Mouse (Mus musculus): Measurements from ENCODE around the gene Gm3285. TPM values are rescaled to one million over a fixed set of nuclear protein-coding genes. Genes with fewer than 3 reads are reported as not detected.
A peak's percentile ranks its signal among the peaks of the same experiment; 100 is the strongest.

Gene Gm3285
- total RNA-seq, 2 experiments from 2014 or later, result not detected

DNA sequence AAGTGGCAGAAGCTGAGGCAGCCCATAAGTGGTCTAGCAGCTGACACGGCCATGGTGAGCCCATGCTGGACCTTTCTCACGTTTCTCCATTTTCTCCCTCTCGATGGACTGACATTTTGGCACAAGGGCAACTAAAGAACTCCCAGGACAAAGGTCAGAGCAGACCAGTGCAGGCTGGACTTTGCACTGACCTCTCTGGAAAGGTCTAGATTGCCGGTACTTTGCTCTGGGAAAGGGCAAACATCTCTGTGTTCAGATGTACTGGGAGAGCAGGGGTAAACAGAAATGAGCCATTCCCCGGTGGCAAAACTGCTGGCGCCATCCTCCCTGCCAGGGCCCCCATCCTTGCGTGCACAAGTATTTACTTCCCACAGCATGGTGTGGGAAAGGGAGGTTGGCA lies 38.4 kb downstream of the Gm3285 start:
- DNase-seq (ENCODE audit: low spot score in 2 of 2), result no peak

DNA sequence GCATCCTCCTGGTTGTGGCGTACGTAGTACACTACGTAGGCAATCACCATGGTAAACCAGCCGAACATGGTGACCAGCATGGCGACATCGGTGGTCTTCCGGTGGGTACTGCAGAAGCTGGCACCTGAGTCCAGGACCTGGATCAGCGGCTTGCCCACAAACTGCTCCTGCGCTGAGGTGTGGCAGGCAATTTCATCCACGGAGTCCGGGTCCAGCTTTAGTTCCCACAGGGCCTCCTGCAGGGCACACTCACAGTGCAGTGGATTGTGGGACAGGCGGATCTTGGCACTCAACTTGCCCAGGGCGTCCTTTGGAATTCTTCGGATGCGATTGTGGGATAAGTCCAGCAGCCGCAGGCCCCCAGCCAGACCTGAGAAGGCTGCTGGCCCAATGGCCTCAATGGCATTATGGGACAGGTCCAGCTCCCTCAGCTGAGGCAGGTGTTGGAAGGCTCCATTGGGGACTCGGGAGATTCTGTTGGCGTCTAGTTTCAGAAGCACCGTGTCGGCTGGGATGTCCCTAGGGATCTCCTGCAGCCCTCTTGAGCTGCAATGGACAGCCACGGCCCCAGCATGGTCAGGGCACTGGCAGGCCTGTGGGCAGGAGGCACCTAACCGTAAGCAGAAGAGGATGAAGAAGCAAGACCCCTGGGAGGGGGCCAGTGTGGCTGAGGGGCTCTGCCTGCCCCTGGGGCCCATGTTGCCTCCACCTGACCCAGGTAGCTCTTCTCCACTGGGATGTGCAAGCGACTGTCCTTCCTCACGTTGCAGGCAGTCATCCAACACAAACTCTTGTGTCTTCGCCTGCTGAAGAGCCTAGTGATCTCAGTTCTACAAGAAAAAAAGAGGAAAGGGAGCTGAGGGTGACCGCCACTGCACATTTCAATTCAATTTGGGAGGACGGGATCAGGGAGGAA lies 39.4 kb downstream of the Gm3285 start:
- peak in 1 of 2 experiments; percentile 25 for DNase-seq (ENCODE audit: low spot score in 2 of 2)

DNA sequence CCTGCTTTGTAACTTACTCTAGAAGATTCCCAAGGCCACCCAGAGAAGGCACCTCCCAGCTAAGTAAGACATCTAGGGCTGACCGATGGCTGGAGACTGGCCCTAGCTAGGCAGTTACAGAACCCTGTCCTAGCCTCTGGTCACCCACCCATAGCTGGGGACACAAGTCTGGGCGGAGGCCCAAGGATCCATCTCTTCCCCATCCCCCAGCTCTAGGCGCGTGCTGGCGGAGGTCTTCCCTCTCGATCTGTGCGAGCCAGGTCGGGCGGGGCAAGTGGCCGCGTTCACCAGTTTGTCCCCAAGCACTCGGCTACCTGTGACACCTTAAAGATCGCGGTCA lies 40.1 kb downstream of the Gm3285 start:
- no peak for DNase-seq (ENCODE audit: low spot score in 2 of 2)

DNA sequence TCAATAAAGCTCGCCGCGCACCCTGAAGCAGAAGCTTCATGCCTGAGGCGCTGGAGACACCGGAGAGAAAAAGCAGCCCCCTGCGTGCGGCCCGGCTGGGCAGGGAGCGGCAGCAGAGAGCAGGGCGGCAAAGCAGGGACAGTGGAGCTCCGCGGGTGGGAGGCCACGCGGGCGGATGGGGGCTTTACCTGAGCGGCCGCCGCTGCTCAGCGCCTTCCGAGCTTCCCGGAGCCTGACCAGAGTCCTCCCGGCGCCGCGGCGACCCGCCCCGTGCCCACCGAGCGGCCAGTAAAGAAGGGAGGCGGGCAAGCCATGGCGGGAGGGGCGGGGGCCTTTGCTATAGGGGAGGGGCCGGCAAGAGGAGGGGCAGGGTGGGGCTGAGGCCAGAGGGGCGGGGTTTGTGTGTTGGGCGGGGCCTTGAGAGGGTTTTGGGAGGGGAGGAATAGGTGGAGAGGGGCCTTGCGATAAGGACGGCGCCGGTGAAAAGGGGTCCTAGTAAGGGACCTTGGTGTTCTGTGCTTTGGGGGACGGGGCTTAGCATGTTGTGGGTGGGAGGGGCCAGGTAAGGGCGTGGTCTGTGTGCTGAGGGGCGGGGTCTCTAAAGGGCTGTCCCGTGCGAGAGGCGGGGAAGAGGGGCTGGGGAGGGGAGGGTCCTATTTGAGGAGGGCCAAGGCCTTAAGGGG lies 40.6 kb downstream of the Gm3285 start, which contains the start of gene Lrrc3:
Gene Lrrc3 (minus strand): TSS at position 326 of the 683 bp plus-strand sequence.
- peak; percentile 63 to 76 for DNase-seq (ENCODE audit: low spot score in 2 of 2)

DNA sequence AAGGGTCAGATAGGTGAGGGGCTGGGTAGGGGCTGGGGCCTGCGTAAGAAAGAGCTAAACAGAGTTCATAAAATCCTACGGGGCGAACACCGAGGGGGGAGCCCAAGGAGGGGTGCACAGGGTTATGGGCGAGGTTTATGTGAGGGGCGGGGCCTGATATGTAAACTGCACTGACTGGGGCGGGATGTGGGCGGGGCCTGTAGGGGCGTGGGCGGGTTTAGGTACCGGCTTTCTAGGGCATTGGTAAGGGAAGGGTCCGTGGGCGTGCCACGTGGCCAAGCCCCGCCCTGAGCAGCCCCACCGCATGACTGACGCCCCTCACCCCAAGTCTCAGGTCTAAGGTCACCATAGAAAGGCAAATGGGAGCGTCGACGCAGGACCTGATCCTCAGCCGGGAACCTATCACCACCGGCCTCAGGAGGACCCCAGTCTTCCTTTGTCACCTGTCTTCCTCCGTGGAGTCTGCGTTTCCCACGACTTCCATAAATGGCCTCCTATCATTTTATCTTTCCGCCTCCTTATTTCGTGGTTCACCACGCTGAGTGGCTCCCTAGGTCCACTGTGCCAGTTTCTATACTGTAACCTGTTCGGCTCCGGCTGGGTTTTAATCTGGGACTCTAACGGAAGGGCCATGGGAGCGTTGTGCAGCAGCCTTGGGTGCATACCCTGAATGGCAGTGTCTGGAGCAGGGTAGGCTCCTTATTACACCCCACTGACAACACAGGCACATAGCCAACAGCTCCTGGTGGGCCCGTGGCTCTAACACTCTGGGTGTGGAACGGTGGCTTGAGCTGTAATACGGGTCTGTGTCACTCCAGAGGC lies 41.3 kb downstream of the Gm3285 start:
- peak; percentile 62 to 75 for DNase-seq (ENCODE audit: low spot score in 2 of 2)

Other genes starting within 250 kb of the Gm3285 start
- 10 to 100 TPM; 46.6 to 54.3 TPM for gene Ube2g2, start 239.7 kb upstream of the Gm3285 start, total RNA-seq (2021)
- not detected for gene Tspear, start 175.4 kb upstream of the Gm3285 start, total RNA-seq (2021)
- gene Gm19402, start 171.2 kb upstream of the Gm3285 start, total RNA-seq (2021), result not detected
- gene Gm9508, start 164.7 kb upstream of the Gm3285 start, total RNA-seq (2021), result not detected
- gene Gm10272, start 155.3 kb upstream of the Gm3285 start, total RNA-seq (2021), result not detected
- not detected for gene Gm10024, start 150.5 kb upstream of the Gm3285 start, total RNA-seq (2021)
- not detected for gene Gm10142, start 146.2 kb upstream of the Gm3285 start, total RNA-seq (2021)
- gene Krtap12-1, start 141.4 kb upstream of the Gm3285 start, total RNA-seq (2021), result not detected
- not detected for gene Gm10100, start 135.5 kb upstream of the Gm3285 start, total RNA-seq (2021)
- gene Gm18596, start 119.3 kb upstream of the Gm3285 start, total RNA-seq (2021), result not detected
- not detected for gene Gm9736, start 110.6 kb upstream of the Gm3285 start, total RNA-seq (2021)
- not detected for gene Gm3233, start 102.3 kb upstream of the Gm3285 start, total RNA-seq (2021)
- not detected for gene Gm3238, start 90.7 kb upstream of the Gm3285 start, total RNA-seq (2021)
- gene Gm7138, start 85.0 kb upstream of the Gm3285 start, total RNA-seq (2021), result not detected
- not detected for gene Gm3250, start 79.4 kb upstream of the Gm3285 start, total RNA-seq (2021)
- not detected for gene Gm7137, start 73.8 kb upstream of the Gm3285 start, total RNA-seq (2021)
- not detected for gene Gm9639, start 66.9 kb upstream of the Gm3285 start, total RNA-seq (2021)
- gene Gm19668, start 62.8 kb upstream of the Gm3285 start, total RNA-seq (2021), result not detected
- gene Gm9507, start 50.1 kb upstream of the Gm3285 start, total RNA-seq (2021), result not detected
- not detected for gene Gm2696, start 47.3 kb upstream of the Gm3285 start, total RNA-seq (2021)
- gene Krtap10-4, start 34.9 kb upstream of the Gm3285 start, total RNA-seq (2021), result not detected
- not detected for gene Krtap10-10, start 26.0 kb upstream of the Gm3285 start, total RNA-seq (2021)
- gene Gm36176, start 15.2 kb upstream of the Gm3285 start, total RNA-seq (2021), result not detected
- not detected for gene Gm10318, start 9.1 kb upstream of the Gm3285 start, total RNA-seq (2021)
- gene Lrrc3, start 40.6 kb downstream of the Gm3285 start, total RNA-seq (2021), result 10 to 100 TPM; 19.2 to 20.6 TPM
- 10 to 100 TPM; 26.0 to 27.3 TPM for gene Trpm2, start 108.6 kb downstream of the Gm3285 start, total RNA-seq (2021)
- 10 to 100 TPM; 32.7 to 42.5 TPM for gene 1810043G02Rik, start 116.5 kb downstream of the Gm3285 start, total RNA-seq (2021)
- 100 to 1,000 TPM; 112 to 116 TPM for gene Pfkl, start 148.1 kb downstream of the Gm3285 start, total RNA-seq (2021)
- not detected for gene Dnmt3l, start 180.0 kb downstream of the Gm3285 start, total RNA-seq (2021)
- gene Aire, start 181.6 kb downstream of the Gm3285 start, total RNA-seq (2021), result under 1 TPM; 0.36 to 0.50 TPM
- 1 to 10 TPM; 2.6 to 3.5 TPM for gene Icosl, start 207.3 kb downstream of the Gm3285 start, total RNA-seq (2021)